Mouse (Mus musculus) cerebellum, adult 2 months (tissue): ENCODE results near the gene Limch1. TPM values are rescaled to one million over a fixed set of nuclear protein-coding genes. Genes with fewer than 3 reads are reported as not detected.

ENCODE experiments used
- DNase-seq, 2 experiments: peaks; one replicate each; pipeline ENCODE4 v3.0.0; 2021
- H3K27ac ChIP-seq: fragments of 200-500 bp; 2 replicates; pipeline ENCODE4 v1.5.1; 2012; ENCODE audit warnings: low read length, control low read depth, inconsistent platforms; ENCODE audit not compliant: insufficient read depth
- H3K27me3 ChIP-seq: fragments of 200-500 bp; 2 replicates; pipeline ENCODE4 v1.6.1; 2012; ENCODE audit warnings: inconsistent platforms, mild to moderate bottlenecking, low read length, moderate library complexity; ENCODE audit not compliant: control insufficient read depth, insufficient read depth
- H3K4me1 ChIP-seq: fragments of 200-500 bp; 2 replicates; pipeline ENCODE4 v1.6.1; 2011; ENCODE audit warnings: low read length; ENCODE audit not compliant: control insufficient read depth, insufficient read depth
- H3K4me3 ChIP-seq: fragments of 200-500 bp; replicated peaks from 2 replicates; pipeline ENCODE3; 2011; ENCODE audit warnings: mild to moderate bottlenecking, low read depth, low read length, control low read depth; ENCODE audit not compliant: insufficient read depth
- CTCF ChIP-seq: fragments of 200-500 bp; IDR thresholded peaks from 2 replicates; pipeline ENCODE4 v1.5.1; 2011; ENCODE audit warnings: low read depth, mild to moderate bottlenecking, control low read depth, low read length, moderate library complexity, borderline replicate concordance; ENCODE audit not compliant: insufficient read depth
- POLR2A ChIP-seq: fragments of 200-500 bp; IDR thresholded peaks from 2 replicates; pipeline ENCODE4 v1.6.1; 2011; ENCODE audit warnings: low read length, control low read depth, borderline replicate concordance; ENCODE audit not compliant: insufficient read depth
- WGBS: fragments of 180-500 bp; shearing (Covaris S2); methylation state at CpG from one replicate; pipeline ENCODE4 v1.1.7; 2018; 5-methylcytosine and 5-hydroxymethylcytosine counted together
- polyA plus RNA-seq: library from polyadenylated mRNA; depleted of rRNA; stranded (reverse); fragments of >200 nt; gene quantifications from 2 replicates; pipeline ENCODE4 v1.2.3, GENCODE M21; 2012

Limch1 gene
- polyA plus RNA-seq, 1 experiment: 68.1 TPM

GRCm38 (mm10) chr5:66934585-66934984 lies 189.0 kb downstream of the Limch1 start:
- no peak for DNase-seq
- WGBS: 90% methylated on average over 3 of the region's 3 CpGs
- TF ChIP-seq POLR2A: no peak
- no peak for TF ChIP-seq CTCF

GRCm38 (mm10) chr5:66937376-66937775 lies 191.7 kb downstream of the Limch1 start:
- no peak for TF ChIP-seq POLR2A
- no peak for TF ChIP-seq CTCF
- DNase-seq: no peak
- Histone ChIP-seq H3K27me3 (no peaks in the 10 kb centered on the region), H3K4me1 (no peaks in the 10 kb centered on the region), H3K4me3 (no peak overlapping the region), H3K27ac (no peak overlapping the region)
- 68% methylated on average over 9 of the region's 9 CpGs for WGBS

More at GRCm38 (mm10) chr5:66934585-66934984, 189.0 kb downstream of the Limch1 start:
- Histone ChIP-seq H3K4me1 (no peaks in the 10 kb centered on the region), H3K4me3 (no peak overlapping the region), H3K27me3 (no peaks in the 10 kb centered on the region), H3K27ac (no peak overlapping the region)

GRCm38 (mm10) chr5:66941710-66942450 lies 196.3 kb downstream of the Limch1 start:
- no peak overlapping the region for H3K4me3 ChIP-seq
- no peaks in the 10 kb centered on the region for H3K4me1 ChIP-seq
- no peak overlapping the region for H3K27ac ChIP-seq
- 62% methylated on average over 8 of the region's 8 CpGs for WGBS
- no peaks in the 10 kb centered on the region for H3K27me3 ChIP-seq
- TF ChIP-seq POLR2A (no peak), CTCF (no peak)
- no peak for DNase-seq

- 92% methylated on average over 2 of the region's 2 CpGs for WGBS
- no peak overlapping the region for H3K4me3 ChIP-seq
- H3K4me1 ChIP-seq: peaks cover 2% of the 10 kb centered on the region; the same call in 1 of the 2 replicates
- no peak overlapping the region for H3K27ac ChIP-seq
- TF ChIP-seq CTCF (no peak), POLR2A (no peak)
- no peak for DNase-seq
- H3K27me3 ChIP-seq: no peaks in the 10 kb centered on the region
These were observed 197.3 kb downstream of the Limch1 start for GRCm38 (mm10) chr5:66942922-66943321.

GRCm38 (mm10) chr5:66943521-66943920 lies 197.9 kb downstream of the Limch1 start:
- no peak for TF ChIP-seq POLR2A
- TF ChIP-seq CTCF: no peak
- H3K4me3 ChIP-seq: no peak overlapping the region
- WGBS: 17% methylated on average over 7 of the region's 7 CpGs
- H3K27me3 ChIP-seq: no peaks in the 10 kb centered on the region
- DNase-seq: peak in 1 of 2 experiments; percentile 26
- peaks cover 6% of the 10 kb centered on the region; the same call in 1 of the 2 replicates for H3K4me1 ChIP-seq
- H3K27ac ChIP-seq: no peak overlapping the region

- H3K27me3 ChIP-seq: no peaks in the 10 kb centered on the region
- peaks cover 6% of the 10 kb centered on the region for H3K4me1 ChIP-seq
- DNase-seq: peak; percentile 49 to 75
- TF ChIP-seq CTCF: no peak
- no peak for TF ChIP-seq POLR2A
- H3K4me3 ChIP-seq: no peak overlapping the region
- 11% methylated on average over 6 of the region's 6 CpGs for WGBS
- no peak overlapping the region for H3K27ac ChIP-seq
These were observed 202.3 kb downstream of the Limch1 start for GRCm38 (mm10) chr5:66947958-66948357.

GRCm38 (mm10) chr5:66949098-66949692 lies 203.6 kb downstream of the Limch1 start:
- Histone ChIP-seq H3K27ac (no peak overlapping the region), H3K4me3 (no peak overlapping the region), H3K27me3 (no peaks in the 10 kb centered on the region), H3K4me1 (peaks cover 6% of the 10 kb centered on the region)
- no peak for DNase-seq
- no peak for TF ChIP-seq CTCF
- no peak for TF ChIP-seq POLR2A
- WGBS: 85% methylated on average over 8 of the region's 8 CpGs

GRCm38 (mm10) chr5:66953375-66953774 lies 207.7 kb downstream of the Limch1 start:
- TF ChIP-seq CTCF (no peak), POLR2A (no peak)
- H3K27me3 ChIP-seq: no peaks in the 10 kb centered on the region
- H3K27ac ChIP-seq: no peak overlapping the region
- WGBS: 79% methylated on average over 3 of the region's 3 CpGs
- no peak for DNase-seq
- no peak overlapping the region for H3K4me3 ChIP-seq
- H3K4me1 ChIP-seq: no peaks in the 10 kb centered on the region; the same call in none of the 2 replicates
